Mouse (Mus musculus) heart, adult 18-20 months (tissue): ENCODE results near the gene Hif1an. TPM values are rescaled to one million over a fixed set of nuclear protein-coding genes. Genes with fewer than 3 reads are reported as not detected.

Experiments used
- DNase-seq, 2 experiments: peaks; one replicate each; pipeline ENCODE4 v3.0.0; 2021 to 2022; ENCODE audit warnings: mixed read lengths in 1 of 2
- long read RNA-seq, 2 experiments: library from polyadenylated mRNA; stranded (forward); transcript quantifications; one replicate each; pipeline ENCODE4 v2.0.0; 2021
- total RNA-seq, 2 experiments: library from RNA; stranded (reverse); gene quantifications; 2 replicates each; pipeline ENCODE4 v1.2.3; 2021

Hif1an gene
- 10 to 100 TPM; 57.1 to 58.1 TPM for total RNA-seq
- long read RNA-seq, experiment 1, full-length matches to known transcripts = 25 of 33 reads
- long read RNA-seq, experiment 1, partial matches to known transcripts = 0 of 33 reads
- long read RNA-seq, experiment 1, other reads (novel, unspliced or antisense) = 8 of 33 reads
- long read RNA-seq, experiment 2, full-length matches to known transcripts = 11 of 16 reads
- long read RNA-seq, experiment 2, partial matches to known transcripts = 0 of 16 reads
- long read RNA-seq, experiment 2, other reads (novel, unspliced or antisense) = 5 of 16 reads

- peak; percentile 97 to 98 for DNase-seq
Measured at GRCm38 (mm10) chr19:44562652-44563206, at the start of gene Hif1an. Gene Hif1an (plus strand): TSS chr19:44562850.

- no peak for DNase-seq
Measured at GRCm38 (mm10) chr19:44513054-44513833, 49.4 kb upstream of the Hif1an start.

- no peak for DNase-seq
Measured at GRCm38 (mm10) chr19:44513921-44514482, 48.6 kb upstream of the Hif1an start.

- DNase-seq = no peak
Measured at GRCm38 (mm10) chr19:44514521-44515451, 47.9 kb upstream of the Hif1an start.

GRCm38 (mm10) chr19:44515769-44516168 is 46.9 kb upstream of the Hif1an start:
- DNase-seq = no peak

GRCm38 (mm10) chr19:44517996-44518768 is 44.5 kb upstream of the Hif1an start:
- no peak for DNase-seq

- DNase-seq = peak; percentile 84 to 86
Measured at GRCm38 (mm10) chr19:44519152-44519551, 43.5 kb upstream of the Hif1an start.

GRCm38 (mm10) chr19:44525551-44526205 is 37.0 kb upstream of the Hif1an start:
- no peak for DNase-seq

GRCm38 (mm10) chr19:44530018-44530417 is 32.6 kb upstream of the Hif1an start:
- DNase-seq = no peak

GRCm38 (mm10) chr19:44535376-44535775 is 27.3 kb upstream of the Hif1an start:
- no peak for DNase-seq

- DNase-seq = no peak
Measured at GRCm38 (mm10) chr19:44537416-44537815, 25.2 kb upstream of the Hif1an start.

GRCm38 (mm10) chr19:44542694-44543178 is 19.9 kb upstream of the Hif1an start:
- no peak for DNase-seq

GRCm38 (mm10) chr19:44544372-44544771 is 18.3 kb upstream of the Hif1an start:
- peak in 1 of 2 experiments; percentile 24 for DNase-seq

GRCm38 (mm10) chr19:44544775-44545174 is 17.9 kb upstream of the Hif1an start:
- peak; percentile 76 to 91 for DNase-seq

GRCm38 (mm10) chr19:44545321-44546041 is 17.2 kb upstream of the Hif1an start, which contains the start of gene Sec31b:
Gene Sec31b (minus strand): TSS chr19:44545864.
- peak; percentile 72 to 83 for DNase-seq

GRCm38 (mm10) chr19:44552731-44553130 is 9.9 kb upstream of the Hif1an start, which contains the start of gene Gm20538:
Gene Gm20538 (minus strand): TSS chr19:44552831.
- DNase-seq = no peak

GRCm38 (mm10) chr19:44553286-44553685 is 9.4 kb upstream of the Hif1an start:
- no peak for DNase-seq

GRCm38 (mm10) chr19:44554490-44554860 is 8.2 kb upstream of the Hif1an start:
- no peak for DNase-seq

GRCm38 (mm10) chr19:44554861-44555590 is 7.6 kb upstream of the Hif1an start, which contains the start of gene Ndufb8:
Gene Ndufb8 (minus strand): TSS chr19:44555440.
- DNase-seq = peak; percentile 97 to 99
